Mouse (Mus musculus): Measurements from ENCODE around the gene Ddx25. TPM values are rescaled to one million over a fixed set of nuclear protein-coding genes. Genes with fewer than 3 reads are reported as not detected.

Ddx25 gene
- polyA plus RNA-seq (2012; rRNA removed), result 0.03 and 0.05 TPM in 2 replicates

DNA sequence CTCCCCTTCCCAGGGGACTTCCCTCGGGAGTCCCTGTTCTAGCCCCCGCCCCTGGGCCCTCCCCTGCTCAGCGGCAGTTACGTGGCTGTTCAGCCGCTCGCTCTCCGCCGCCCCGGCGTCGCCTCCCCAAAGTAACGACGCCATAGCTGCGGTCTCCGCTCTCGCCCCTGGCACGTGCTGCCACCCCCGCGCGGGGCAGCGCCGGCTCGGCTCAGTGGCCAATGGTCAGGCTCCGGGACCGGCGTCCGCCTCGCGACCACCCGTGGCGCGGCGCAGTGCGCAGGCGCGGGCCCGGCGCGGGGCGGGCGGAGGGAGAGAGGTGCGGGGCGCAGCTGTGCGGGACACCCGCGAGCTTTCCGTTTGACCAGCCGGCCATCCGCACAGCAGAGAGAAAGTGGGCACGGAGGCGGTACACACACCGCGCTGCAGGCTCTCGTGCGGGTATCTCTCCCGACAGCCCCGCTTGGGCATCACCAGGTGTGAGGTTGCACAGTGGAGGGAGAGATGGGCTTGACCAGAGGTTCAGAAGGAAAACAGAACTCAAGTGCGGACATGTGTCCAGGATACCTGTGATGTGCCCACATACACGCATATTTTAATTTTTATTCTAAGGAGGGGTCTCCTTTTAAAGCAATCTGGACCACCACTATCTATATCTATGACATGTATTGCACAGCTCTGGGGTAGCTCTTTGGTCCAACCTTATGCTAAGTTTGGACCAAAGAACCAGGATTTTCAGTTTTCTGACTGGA is at the start of gene Ddx25, which contains the start of gene Pus3:
Ddx25 (minus strand) TSS at position 272 of the 752 bp plus-strand sequence.
Pus3 (plus strand) TSS at position 339 of the 752 bp plus-strand sequence.
- WGBS, result 1% methylated on average over 59 of the region's 59 CpGs
- DNase-seq, result no peak
- H3K4me1 ChIP-seq (ENCODE audit: control insufficient read depth, insufficient read depth, low read length), result no peaks in the 10 kb centered on the region; the same call in 1 of the 2 replicates
- H3K27ac ChIP-seq (ENCODE audit: insufficient read depth, low read depth, low read length), result no peak within 1 kb of the TSS
- H3K36me3 ChIP-seq (ENCODE audit: control insufficient read depth, insufficient read depth, low read length), result no peaks in the 10 kb centered on the region
- no peaks in the 10 kb centered on the region for H3K27me3 ChIP-seq (replicated peaks; ENCODE audit: control insufficient read depth, insufficient read depth, low read length)
- peak within 1 kb of the TSS; percentile 78 for H3K4me3 ChIP-seq (ENCODE audit: insufficient read depth, low read depth, low read length)
- TF ChIP-seq CTCF (conservative IDR thresholded peaks at IDR 0.05; ENCODE audit: insufficient read depth, insufficient read length, low read depth, low read length) (no peak), POLR2A (IDR thresholded peaks at IDR 0.05; ENCODE audit: low read depth, low read length) (no peak)

- no peak for DNase-seq
- TF ChIP-seq CTCF (conservative IDR thresholded peaks at IDR 0.05; ENCODE audit: insufficient read depth, insufficient read length, low read depth, low read length) (no peak), POLR2A (IDR thresholded peaks at IDR 0.05; ENCODE audit: low read depth, low read length) (no peak)
- no peaks in the 10 kb centered on the region for H3K27me3 ChIP-seq (replicated peaks; ENCODE audit: control insufficient read depth, insufficient read depth, low read length)
- H3K36me3 ChIP-seq (ENCODE audit: control insufficient read depth, insufficient read depth, low read length), result no peaks in the 10 kb centered on the region
- H3K27ac ChIP-seq (ENCODE audit: insufficient read depth, low read depth, low read length), result no peak overlapping the region
- WGBS, result 65% methylated on average over 8 of the region's 8 CpGs
- H3K4me1 ChIP-seq (ENCODE audit: control insufficient read depth, insufficient read depth, low read length), result no peaks in the 10 kb centered on the region
- H3K4me3 ChIP-seq (ENCODE audit: insufficient read depth, low read depth, low read length), result no peak overlapping the region
Observed at GRCm38 (mm10) chr9:35607647-35608405, 49.5 kb upstream of the Ddx25 start.

- H3K27ac ChIP-seq (ENCODE audit: insufficient read depth, low read depth, low read length), result no peak overlapping the region
- H3K4me1 ChIP-seq (ENCODE audit: control insufficient read depth, insufficient read depth, low read length), result no peaks in the 10 kb centered on the region; the same call in 1 of the 2 replicates
- no peaks in the 10 kb centered on the region for H3K36me3 ChIP-seq (ENCODE audit: control insufficient read depth, insufficient read depth, low read length)
- TF ChIP-seq CTCF (conservative IDR thresholded peaks at IDR 0.05; ENCODE audit: insufficient read depth, insufficient read length, low read depth, low read length), result peak; percentile 45
- no peak for TF ChIP-seq POLR2A (IDR thresholded peaks at IDR 0.05; ENCODE audit: low read depth, low read length)
- H3K27me3 ChIP-seq (replicated peaks; ENCODE audit: control insufficient read depth, insufficient read depth, low read length), result no peaks in the 10 kb centered on the region
- 1% methylated on average over 2 of the region's 2 CpGs for WGBS
- peak; percentile 60 for DNase-seq
- no peak overlapping the region for H3K4me3 ChIP-seq (ENCODE audit: insufficient read depth, low read depth, low read length)
Observed at GRCm38 (mm10) chr9:35592903-35593302, 34.6 kb upstream of the Ddx25 start.

DNA sequence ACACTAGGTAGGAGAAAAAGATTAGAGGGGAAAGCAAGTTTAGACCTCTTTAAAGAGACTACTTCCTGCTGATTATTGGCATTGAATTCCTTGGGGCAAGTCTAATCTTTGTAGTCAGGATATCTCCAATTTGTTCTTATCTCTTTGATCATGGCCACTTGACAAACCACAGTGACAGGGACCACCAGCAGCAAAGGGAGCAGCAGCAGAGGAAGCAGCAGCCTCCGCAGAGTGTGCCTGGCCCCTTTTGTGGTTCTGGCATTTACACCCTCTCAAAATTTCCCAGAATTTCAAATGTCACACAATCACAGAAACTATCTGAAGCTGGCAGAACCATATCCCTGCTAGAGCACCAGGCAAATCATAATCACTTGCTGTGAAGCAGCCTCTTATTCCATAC is 29.3 kb upstream of the Ddx25 start:
- Histone ChIP-seq H3K27ac (ENCODE audit: insufficient read depth, low read depth, low read length) (no peak overlapping the region), H3K36me3 (ENCODE audit: control insufficient read depth, insufficient read depth, low read length) (no peaks in the 10 kb centered on the region), H3K27me3 (replicated peaks; ENCODE audit: control insufficient read depth, insufficient read depth, low read length) (no peaks in the 10 kb centered on the region), H3K4me3 (ENCODE audit: insufficient read depth, low read depth, low read length) (no peak overlapping the region), H3K4me1 (ENCODE audit: control insufficient read depth, insufficient read depth, low read length) (no peaks in the 10 kb centered on the region)
- 72% methylated on average over 1 of the region's 1 CpGs for WGBS
- TF ChIP-seq CTCF (conservative IDR thresholded peaks at IDR 0.05; ENCODE audit: insufficient read depth, insufficient read length, low read depth, low read length) (no peak), POLR2A (IDR thresholded peaks at IDR 0.05; ENCODE audit: low read depth, low read length) (no peak)
- no peak for DNase-seq

DNA sequence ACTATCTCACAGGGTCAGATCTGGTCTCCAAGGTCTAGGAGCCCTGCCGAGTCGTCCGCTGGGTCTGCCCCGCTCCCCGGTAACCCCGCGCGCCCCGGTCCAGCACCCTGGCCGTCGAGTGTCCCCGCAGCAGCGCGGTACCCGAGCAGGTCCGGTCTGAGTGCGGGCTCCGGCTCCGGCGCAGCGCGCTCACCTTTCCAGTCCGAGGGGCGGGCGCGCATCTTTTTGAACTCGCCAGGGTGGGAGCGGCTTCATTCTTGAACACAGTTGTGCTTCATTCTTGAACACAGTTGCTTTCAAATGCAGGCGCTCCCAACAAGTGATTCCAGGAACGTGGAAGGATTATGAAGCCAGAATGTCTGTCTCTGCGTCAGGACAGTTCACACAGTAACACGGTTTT is 16.1 kb upstream of the Ddx25 start:
- no peaks in the 10 kb centered on the region for H3K36me3 ChIP-seq (ENCODE audit: control insufficient read depth, insufficient read depth, low read length)
- no peak for DNase-seq
- no peak overlapping the region for H3K27ac ChIP-seq (ENCODE audit: insufficient read depth, low read depth, low read length)
- 8% methylated on average over 32 of the region's 32 CpGs for WGBS
- H3K4me3 ChIP-seq (ENCODE audit: insufficient read depth, low read depth, low read length), result no peak overlapping the region
- peaks cover 1% of the 10 kb centered on the region; the same call in 1 of the 2 replicates for H3K27me3 ChIP-seq (replicated peaks; ENCODE audit: control insufficient read depth, insufficient read depth, low read length)
- no peaks in the 10 kb centered on the region for H3K4me1 ChIP-seq (ENCODE audit: control insufficient read depth, insufficient read depth, low read length)
- TF ChIP-seq CTCF (conservative IDR thresholded peaks at IDR 0.05; ENCODE audit: insufficient read depth, insufficient read length, low read depth, low read length), result no peak
- no peak for TF ChIP-seq POLR2A (IDR thresholded peaks at IDR 0.05; ENCODE audit: low read depth, low read length)

- TF ChIP-seq CTCF (conservative IDR thresholded peaks at IDR 0.05; ENCODE audit: insufficient read depth, insufficient read length, low read depth, low read length) (no peak), POLR2A (IDR thresholded peaks at IDR 0.05; ENCODE audit: low read depth, low read length) (no peak)
- Histone ChIP-seq H3K27me3 (replicated peaks; ENCODE audit: control insufficient read depth, insufficient read depth, low read length) (peaks cover 1% of the 10 kb centered on the region; the same call in 1 of the 2 replicates), H3K4me3 (ENCODE audit: insufficient read depth, low read depth, low read length) (no peak overlapping the region; the same call in 1 of the 2 replicates), H3K4me1 (ENCODE audit: control insufficient read depth, insufficient read depth, low read length) (no peaks in the 10 kb centered on the region), H3K27ac (ENCODE audit: insufficient read depth, low read depth, low read length) (no peak overlapping the region), H3K36me3 (ENCODE audit: control insufficient read depth, insufficient read depth, low read length) (peaks cover 1% of the 10 kb centered on the region; the same call in 1 of the 2 replicates)
- DNase-seq, result no peak
- WGBS, result 13% methylated on average over 5 of the region's 5 CpGs
Observed at GRCm38 (mm10) chr9:35570663-35571062, 12.3 kb upstream of the Ddx25 start.
